Mouse (Mus musculus): ENCODE measurements around the gene Tdrd6.

Tdrd6 gene

DNA sequence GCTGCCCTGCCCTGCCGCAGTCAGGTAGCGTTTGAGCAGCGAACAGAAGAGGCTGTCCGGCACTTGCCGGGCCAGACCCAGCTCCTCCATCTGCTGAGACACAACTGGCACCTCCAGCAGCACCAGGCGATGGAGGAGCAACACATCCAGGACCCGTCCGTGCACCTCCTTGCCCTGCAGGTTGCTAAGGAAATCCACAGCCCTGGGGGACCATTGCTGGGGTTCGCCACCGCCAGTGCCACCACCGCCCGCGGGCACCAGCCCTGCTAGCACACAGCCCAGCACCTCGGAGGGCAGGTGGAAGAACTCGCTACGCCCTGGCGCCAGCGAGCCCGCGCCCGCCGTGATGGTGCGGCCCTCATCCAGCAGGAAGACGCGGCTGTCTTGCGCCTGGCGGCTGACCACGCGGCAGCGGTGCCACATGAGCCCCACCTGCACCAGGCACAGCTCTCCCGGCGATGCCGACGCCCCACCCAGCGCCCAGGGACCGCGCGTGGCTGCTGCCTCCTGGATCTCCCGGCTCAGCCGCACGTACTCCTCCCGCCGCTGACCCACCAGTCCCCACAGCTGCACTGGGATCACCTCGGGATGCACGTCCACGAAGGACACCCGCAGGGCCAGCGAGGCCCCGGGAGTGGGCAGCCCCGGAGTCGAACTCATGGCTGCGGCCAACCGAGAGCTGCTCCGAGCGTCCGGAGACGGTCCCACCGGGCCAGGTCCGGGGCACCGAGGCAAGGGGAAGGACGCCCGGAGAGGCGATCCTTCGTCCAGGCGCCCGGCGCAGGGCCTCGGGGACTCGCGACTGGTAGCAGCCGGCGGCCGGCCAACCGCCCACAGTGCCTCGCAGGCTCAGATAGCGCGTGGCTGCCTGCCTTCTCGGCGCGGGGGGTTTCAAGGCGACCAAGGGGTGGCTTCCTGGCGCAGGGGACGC, at the start of gene Tdrd6:
Gene Tdrd6, minus strand, starts transcription at position 804 of the 931 bp plus-strand sequence.
- DNase-seq (ENCODE audit: low spot score) = no peak

DNA sequence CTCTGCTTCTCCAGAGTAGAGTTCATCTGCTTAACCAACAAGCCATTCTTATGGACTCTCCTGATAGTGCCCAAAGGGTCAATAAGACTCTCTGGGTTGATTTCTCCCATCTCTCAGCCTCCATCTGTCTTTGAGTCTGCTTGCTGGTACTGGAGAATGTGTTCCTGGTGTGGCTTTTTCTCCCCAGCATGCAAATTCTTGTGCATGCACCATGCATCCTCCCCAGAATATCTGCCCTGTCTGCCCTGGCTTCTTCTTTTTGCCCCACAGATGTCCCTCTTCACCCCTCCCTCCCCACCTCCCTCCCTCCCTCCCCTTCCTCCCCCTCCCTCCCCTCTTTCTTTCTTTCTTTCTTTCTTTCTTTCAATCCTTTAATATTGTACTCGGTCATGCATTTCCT, 47.2 kb upstream of the Tdrd6 start:
- no peak for DNase-seq (ENCODE audit: low spot score)

GRCm38 (mm10) chr17:43676241-43676640, 46.1 kb upstream of the Tdrd6 start:
- DNase-seq (ENCODE audit: low spot score) = no peak

- DNase-seq (ENCODE audit: low spot score) = no peak
Measured at GRCm38 (mm10) chr17:43675228-43675627, 45.1 kb upstream of the Tdrd6 start.

DNA sequence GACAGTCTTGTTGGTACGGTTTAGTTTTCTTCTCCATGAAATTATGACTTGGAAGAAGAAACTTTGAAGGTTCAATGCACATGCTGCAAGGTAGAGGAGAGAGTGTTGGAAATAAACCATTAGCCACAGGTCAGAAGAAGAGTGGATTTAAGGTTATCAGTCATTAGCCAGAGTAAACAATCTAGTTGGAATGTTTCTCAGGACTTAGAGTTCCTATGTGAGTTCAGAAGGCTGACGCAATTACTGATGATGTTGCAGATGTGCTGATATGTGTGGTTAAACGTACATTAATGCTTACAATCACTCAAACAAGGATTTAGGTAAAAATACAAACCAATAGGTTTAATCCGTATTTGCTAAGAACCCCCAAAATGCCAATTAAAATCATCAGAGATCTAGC, 41.8 kb upstream of the Tdrd6 start:
- no peak for DNase-seq (ENCODE audit: low spot score)

GRCm38 (mm10) chr17:43669145-43669695, 39.1 kb upstream of the Tdrd6 start:
- DNase-seq (ENCODE audit: low spot score) = no peak

GRCm38 (mm10) chr17:43667290-43667843, 37.3 kb upstream of the Tdrd6 start, which contains the start of gene Cyp39a1:
Gene Cyp39a1, plus strand, starts transcription at chr17:43667425.
- no peak for DNase-seq (ENCODE audit: low spot score)

DNA sequence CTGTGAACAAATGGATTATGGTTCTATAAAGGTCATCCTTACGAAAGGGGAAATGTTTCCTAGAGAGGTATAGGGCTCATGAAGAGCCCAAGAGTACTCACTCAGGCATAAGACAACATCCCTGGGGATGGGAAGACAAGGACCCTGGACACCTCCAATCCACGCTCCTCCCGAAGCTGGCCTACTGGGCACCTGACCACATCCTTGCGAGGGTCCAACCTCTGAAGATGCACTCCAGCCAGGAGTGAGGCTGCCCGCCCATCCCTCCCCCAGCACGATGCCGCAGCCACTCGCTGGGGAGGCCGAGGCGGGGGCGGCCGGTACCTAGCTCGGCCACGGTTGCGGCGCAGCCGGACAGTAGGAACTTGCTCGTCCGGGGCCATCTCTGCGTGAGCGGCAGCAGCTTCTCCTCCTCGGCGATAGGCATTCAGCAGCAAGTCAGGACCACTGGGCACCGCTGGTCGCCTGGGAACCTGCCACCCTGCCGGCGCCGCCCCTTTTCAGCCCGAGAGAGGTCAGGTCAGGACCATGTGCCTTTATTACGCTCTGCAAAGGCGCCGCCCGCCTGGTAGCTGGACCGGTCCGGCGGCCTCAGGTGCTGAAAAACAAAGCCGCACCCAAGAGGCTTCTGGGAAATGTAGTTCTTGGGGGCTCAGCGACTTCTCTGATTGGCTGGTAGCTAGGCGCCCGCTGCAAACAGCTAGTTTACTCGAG, 36.6 kb upstream of the Tdrd6 start, which contains the start of gene Slc25a27:
Gene Slc25a27, minus strand, starts transcription at position 639 of the 714 bp plus-strand sequence.
- DNase-seq (ENCODE audit: low spot score) = peak; percentile 59

GRCm38 (mm10) chr17:43651314-43652046, 21.4 kb upstream of the Tdrd6 start:
- no peak for DNase-seq (ENCODE audit: low spot score)

GRCm38 (mm10) chr17:43649641-43650436, 19.7 kb upstream of the Tdrd6 start:
- peak; percentile 11 for DNase-seq (ENCODE audit: low spot score)

- DNase-seq (ENCODE audit: low spot score) = no peak
Measured at GRCm38 (mm10) chr17:43646925-43647324, 16.8 kb upstream of the Tdrd6 start.

- DNase-seq (ENCODE audit: low spot score) = no peak
Measured at GRCm38 (mm10) chr17:43645136-43645535, 15.0 kb upstream of the Tdrd6 start.

DNA sequence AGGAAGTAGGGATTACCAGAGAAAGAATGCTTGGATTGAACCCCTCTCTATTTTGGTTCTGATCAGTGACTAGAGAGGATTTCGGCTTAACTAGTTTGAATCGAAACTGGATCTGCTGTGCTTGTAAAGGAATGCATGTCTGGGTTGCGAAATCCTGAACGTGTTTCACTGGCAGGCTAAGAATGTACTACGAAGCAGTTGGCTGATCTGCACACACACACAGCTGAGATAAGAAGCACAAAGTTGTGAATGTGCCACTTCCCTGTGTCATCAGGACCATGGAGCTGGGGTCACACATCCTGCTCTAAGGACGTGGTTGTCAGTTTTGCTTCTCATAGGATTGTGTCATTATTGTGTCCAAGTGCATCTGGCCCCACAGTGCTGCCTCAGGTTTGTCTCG, 14.3 kb upstream of the Tdrd6 start:
- DNase-seq (ENCODE audit: low spot score) = no peak

DNA sequence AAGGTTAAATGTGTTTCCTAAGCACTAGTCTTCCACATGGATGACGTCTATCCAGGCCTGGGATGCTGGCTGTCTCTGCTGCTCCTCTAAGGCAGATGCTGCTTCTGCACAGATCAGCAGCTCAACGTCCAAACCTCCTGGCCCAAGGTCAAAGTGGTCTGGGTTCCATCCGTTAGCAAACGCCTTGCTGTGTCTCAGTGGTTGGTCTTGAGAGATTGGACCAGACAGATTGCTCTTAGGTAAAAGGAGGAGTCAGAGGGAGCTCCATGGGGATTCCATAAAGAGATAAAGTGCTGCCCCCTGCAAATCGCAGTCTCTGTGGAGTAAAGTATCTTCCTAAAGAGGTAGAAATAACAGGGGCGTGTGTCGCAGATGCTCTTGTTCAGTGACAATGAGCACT, 13.1 kb upstream of the Tdrd6 start:
- no peak for DNase-seq (ENCODE audit: low spot score)

DNA sequence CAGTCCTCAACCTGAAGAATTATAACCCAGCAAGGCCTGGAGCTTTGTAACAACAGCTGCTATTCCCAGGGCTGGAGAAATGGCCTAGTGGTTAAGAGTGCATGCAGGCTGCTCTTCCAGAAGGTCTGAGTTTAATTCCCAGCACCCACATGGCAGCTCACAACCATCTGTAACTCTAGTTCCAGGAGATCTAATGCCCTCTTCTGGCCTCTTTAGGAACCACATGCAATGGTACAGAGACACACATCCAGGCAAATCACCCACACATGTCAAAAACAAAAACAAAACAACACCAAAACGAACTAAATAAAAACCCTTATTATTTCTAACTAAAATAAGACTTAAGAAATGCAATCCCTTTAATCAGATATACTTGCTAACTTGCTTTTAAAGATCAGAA, 10.7 kb upstream of the Tdrd6 start:
- DNase-seq (ENCODE audit: low spot score) = no peak

- no peak for DNase-seq (ENCODE audit: low spot score)
Measured at GRCm38 (mm10) chr17:43637146-43637545, 7.0 kb upstream of the Tdrd6 start.

DNA sequence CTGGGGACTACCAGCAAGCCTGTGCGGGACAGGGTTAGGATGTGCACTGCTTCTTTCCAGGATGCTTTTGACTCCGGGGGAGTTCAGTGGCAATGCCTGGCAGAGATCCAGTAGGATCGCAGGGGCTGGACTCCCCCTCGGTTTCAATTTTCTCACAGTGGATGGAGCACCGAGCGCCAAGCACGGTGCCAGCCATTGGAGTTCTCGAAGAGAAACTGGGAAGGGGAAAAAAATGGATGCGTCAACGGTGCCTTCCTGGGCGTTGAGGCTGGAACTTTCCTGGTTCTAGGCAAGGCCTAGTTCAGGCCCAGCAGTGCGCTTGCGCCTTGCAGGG, 295 bp upstream of the Tdrd6 start:
- DNase-seq (ENCODE audit: low spot score) = no peak

DNA sequence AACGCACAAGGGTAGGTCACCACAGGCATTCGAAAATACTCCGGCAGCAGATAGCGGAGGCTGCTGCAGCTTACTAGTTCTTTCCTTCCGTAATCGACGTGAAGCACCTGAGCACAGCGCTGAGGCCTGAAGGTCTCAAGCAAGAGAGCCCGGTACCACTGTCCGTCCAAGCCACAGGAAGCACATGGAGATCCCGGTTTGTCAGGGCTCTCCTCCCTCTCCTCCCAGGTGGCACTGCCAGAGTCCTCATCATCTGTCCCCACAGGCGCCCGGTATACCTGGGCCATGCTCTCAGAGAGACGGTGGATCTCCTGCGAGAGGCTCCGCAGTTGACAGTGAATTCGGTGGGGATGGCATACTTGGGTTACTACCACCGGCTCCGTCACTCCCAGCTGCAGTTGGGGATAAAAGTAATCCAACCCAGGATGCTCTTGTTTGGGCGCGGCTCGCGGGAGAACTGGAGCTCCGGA, 1.0 kb downstream of the Tdrd6 start:
- no peak for DNase-seq (ENCODE audit: low spot score)

DNA sequence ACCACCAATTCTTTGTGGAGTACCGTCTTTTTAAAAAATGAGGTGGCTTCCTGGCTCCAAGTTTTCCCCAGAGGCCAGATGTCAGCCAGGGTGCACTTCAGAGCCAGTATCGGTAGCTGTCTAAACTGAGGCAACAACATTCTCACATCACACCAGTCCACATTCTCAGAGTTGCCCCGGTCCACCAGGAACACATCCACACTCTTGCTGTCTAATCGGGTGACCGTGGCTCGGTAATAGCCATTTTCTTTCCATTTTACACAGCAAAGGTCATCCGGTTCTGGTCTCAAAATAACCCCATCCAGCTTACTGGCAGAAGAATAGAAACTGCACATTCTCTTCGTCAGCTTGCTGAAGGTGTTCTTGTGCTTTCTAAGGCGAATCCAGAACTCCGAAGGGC, 1.9 kb downstream of the Tdrd6 start:
- no peak for DNase-seq (ENCODE audit: low spot score)

- no peak for DNase-seq (ENCODE audit: low spot score)
Measured at GRCm38 (mm10) chr17:43622076-43622475, 8.0 kb downstream of the Tdrd6 start.

DNA sequence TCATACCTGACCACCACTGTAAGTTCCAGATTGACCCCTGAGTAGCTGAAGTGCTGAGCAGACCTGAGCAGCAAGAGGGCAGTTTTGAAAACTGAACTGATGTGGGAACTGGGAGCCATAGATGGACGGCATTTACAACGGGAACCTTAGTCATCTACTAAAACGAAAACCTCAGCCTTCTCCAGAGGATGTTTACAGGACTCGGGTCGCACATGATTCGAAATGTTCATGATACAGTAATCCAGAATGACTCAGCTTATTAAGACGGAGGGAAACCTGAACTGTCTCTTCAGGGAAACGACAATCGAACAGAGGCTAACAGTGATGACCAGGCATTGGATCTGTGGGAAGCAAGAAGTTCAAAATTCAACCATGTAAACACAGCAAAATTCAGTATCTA, 10.9 kb downstream of the Tdrd6 start:
- DNase-seq (ENCODE audit: low spot score) = no peak
